Mouse (Mus musculus) embryo, embryonic 11 days (tissue): Measurements from ENCODE around the gene Mttp.

Experiments
- DNase-seq: peaks from one replicate; pipeline ENCODE4 v3.0.0-alpha.2; 2015

Mttp gene

DNA sequence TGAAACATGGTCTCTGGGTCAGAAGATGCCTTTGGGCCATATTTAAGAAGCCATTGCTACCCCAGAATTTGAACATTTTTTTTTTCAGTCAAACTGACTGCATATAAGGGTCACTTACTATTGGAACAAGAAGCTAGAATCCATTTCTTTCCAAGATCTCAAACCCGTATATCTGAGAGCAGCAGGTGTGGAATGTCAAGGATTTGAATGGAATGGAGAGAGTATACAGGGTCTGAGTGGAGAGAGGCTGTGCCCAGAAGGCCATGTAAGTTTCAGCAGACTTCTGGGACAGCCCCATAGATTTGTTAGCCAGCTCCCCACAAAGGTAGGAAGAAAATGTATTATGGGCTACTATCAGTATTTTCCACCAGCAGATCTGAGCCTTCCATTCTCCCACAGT, 66.1 kb downstream of the Mttp start:
- no peak for DNase-seq

DNA sequence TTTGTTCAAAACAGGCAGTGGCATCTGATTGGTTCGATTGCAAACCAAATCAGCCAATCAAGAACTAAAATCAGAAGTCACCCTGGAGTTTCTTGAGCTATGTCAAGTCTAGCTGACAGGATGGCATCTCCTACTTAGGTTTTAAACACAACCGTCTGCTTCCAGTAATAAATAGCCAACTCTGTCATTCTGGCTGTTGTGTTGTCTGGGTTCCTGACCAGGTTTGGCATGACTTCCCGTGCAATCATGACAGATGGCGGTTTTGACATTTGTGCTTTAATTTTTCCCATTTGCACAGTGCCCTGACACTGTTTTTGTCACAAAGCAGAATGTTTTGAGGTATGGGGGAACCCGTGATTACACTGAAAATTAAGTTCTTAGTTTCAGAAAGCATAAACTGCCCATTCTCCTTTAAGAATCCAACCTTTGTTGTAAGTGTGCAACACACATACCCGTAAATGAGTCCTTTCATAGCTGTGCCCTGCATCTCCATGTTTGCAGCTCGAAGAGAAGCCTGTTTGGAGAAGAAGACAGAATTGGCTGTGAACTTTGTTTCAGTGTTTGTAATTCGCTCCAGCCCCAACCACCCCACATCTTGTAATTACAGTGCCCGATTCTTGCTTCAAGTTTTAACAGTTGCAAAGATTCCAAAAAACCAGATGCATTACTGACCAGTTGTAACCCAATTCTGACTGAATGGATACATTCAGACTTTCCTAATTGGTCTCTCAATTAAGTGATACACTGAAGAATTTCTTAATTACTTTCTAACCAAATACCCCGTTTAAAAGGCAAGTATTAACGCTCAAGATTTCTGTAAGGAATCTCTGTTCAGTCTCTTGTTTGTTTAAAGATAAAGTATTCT, 67.1 kb downstream of the Mttp start:
- DNase-seq = no peak

DNA sequence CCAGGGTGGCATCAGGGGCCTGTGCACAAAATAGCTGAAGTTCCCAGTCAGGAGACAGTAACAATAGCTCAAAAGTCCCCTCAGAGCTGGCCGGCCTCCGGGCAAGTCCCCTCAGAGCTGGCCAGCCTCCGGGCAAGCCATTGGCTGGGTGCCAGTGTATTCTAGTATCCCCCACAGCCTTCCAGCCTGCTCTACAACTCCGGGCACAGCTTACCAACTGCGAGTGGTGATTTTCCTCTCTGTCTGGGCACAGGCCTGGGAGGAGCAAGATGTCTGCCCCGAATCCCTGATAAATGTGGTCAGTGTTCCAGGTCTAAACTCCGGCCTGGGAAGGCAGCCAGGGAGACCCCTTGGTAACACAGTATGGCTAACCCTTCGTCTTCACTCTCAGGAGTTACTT, 69.6 kb downstream of the Mttp start:
- no peak for DNase-seq

DNA sequence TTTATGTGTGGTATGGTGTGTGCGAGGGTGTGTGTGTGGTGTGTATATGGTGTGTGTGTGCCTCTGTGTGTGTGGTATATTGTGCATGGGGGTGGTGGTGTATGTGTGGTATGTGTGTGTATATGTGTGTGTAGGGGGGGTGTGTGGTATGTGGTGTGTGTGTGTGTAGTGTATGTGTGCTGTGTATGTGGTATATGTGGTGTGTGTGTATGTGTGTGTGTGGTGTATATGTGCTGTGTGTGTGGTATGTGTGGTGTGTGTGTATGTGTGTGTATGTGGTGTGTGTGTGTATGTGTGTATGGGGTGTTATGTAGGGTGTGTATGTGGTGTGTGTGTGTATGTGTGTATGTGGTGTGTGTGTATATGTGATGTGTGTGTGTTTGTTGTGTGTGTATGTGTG, 70.6 kb downstream of the Mttp start:
- no peak for DNase-seq

DNA sequence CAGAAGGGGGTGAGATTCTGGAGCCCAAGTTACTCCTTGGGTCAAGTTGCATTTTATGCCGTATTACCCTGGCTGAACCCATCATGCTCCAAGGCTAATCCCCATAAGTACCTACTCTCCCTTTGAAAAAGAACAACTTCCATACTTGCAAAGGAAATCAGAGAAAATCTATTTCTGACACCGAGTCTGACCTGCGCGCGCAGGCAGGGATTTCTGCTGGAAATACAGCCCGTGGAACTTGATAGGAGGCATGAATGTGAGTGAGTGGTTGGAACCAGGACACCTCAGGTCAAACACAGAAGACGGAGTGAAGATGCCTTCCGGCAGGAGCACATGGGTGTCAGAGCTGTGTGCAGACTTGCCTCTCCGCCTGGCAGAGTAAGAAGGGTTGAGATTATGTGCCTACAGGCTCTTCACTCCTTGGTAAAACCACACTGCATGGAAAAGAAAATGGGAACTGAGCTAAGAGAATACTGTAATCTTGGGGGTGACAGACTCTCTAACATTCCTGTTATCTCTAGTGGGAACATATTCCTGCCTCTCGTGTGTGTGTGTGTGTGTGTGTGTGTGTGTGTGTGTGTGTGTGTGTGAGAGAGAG, 73.2 kb downstream of the Mttp start:
- no peak for DNase-seq

DNA sequence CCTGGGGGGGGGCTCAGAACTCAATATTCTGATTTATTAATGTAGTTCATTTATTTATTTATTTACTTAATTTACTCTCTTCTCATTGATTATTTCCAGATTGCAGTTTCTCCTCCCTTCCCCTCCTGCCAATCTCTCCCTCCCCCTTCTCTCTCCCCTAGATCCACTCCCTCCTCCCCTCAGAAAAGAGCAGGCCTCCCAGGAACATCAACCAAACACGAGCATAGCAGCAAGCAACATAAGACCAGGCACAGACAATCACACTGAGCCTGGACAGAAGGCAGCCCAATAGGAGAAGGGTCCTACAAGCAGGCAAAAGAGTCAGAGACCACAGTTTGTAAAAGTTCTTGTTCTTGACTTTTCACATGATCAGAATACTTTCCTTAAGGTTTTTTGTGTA, 73.8 kb downstream of the Mttp start:
- DNase-seq = peak; percentile 26

DNA sequence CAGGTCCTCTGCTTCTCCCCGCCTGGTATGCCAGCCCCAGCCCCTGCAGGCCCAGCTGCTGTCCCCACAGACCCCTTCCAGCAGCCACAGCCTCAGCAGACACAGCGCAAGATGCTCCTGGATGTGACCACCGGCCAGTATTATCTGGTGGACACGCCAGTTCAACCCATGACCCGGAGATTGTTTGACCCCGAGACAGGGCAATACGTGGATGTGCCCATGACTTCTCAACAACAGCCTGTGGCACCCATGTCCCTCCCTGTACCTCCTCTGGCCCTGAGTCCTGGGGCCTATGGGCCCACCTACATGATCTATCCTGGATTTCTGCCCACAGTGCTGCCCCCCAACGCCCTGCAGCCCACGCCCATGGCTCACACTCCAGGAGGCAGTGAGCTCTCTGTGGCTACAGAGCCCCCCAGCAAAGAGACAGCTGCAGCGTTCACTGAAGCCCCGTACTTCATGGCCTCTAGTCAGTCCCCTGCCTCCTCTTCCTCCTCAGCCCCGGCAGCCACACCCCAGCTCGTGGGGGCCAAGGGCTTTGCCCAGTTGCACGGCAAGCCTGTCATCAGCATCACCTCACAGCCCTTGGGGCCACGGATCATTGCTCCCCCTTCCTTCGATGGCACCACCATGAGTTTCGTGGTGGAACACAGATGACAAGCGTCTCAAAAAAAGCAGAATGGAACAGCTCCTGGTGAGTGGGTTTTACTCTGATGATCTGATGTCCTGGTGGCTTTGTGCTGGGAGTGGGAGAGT, 74.8 kb downstream of the Mttp start:
- DNase-seq = no peak

DNA sequence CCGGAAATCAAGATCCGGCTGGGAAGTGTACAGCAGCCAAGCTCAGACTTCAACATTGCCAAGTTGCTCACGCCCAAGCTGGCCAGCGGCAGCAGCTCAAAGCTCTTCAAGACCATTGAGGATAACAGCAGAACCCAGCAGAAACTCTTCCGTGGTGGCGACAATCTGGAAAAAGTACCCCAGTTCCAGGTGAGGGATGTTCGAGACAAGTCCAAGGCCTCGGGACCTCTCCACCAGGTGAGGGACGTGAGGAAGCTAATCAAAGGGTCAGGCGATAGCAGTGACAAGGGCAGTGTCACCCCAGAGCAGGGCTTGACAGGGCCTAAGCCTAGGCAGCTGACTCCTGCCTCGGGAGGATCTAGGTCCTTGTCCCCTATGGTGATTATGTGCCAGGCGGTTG, 76.7 kb downstream of the Mttp start:
- no peak for DNase-seq

DNA sequence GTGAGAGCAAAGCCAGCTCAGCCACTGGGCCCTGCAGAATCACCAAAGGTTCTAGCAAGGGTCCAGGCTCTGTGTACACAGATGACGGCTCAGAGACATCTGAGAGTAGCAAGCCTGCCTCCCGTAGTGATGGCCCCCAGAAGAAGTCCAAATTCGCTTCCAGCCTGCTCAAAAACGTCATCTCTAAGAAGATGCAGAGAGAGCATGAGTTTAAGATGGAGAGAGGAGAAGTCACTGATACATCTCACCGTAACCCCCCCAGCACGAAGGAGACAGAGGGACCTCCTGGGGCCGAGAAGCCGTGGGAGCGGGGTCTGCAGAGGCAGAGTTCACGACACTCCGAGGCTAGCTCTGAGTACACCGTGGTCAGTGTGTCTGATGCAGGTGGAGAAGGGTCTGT, 77.5 kb downstream of the Mttp start, which contains the start of gene Gm5105:
Gene Gm5105 (minus strand): TSS at position 101 of the 400 bp plus-strand sequence.
- no peak for DNase-seq

DNA sequence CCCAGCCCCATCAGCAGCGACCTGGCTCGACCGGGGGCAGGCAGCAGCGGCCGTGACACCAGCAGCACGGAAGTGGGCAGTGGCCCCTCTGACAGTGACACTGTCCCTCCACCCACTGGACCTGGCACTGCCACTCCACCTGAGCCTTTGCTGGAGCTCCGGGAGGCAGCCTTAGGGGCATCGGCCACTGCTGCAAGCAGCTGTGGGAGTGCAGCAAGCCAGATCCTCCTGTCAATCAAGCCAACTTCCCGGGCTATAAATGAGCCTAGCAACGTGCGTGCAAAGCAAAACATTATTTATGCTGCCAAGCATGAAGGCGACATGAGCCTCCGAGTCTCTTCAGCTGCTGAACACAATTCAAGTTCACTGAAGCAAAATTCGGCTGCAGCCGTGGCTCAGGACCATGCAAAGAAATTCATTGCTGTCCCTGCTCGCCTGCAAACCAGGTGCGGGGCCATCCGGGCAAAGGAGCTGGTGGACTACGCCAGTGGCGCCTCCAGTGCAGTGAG, 78.4 kb downstream of the Mttp start:
- DNase-seq = no peak

DNA sequence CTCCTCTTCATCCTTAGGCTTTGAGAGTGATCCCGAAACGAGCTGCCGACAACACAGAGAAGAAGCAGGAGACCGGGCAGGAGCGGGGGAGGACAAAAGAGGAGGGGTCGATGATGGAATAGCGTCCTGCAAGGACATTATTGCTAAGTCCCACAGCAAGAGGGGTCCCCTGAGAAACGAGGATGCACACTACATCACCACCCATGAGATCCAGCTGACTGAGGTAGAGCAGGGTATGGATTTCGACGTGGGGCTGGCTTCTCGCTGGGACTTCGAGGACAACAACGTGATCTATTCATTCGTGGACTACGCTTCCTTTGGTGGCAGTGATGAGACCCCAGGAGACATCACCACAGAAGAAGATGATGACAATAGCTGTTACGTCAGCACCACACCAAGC, 78.8 kb downstream of the Mttp start:
- DNase-seq = no peak

DNA sequence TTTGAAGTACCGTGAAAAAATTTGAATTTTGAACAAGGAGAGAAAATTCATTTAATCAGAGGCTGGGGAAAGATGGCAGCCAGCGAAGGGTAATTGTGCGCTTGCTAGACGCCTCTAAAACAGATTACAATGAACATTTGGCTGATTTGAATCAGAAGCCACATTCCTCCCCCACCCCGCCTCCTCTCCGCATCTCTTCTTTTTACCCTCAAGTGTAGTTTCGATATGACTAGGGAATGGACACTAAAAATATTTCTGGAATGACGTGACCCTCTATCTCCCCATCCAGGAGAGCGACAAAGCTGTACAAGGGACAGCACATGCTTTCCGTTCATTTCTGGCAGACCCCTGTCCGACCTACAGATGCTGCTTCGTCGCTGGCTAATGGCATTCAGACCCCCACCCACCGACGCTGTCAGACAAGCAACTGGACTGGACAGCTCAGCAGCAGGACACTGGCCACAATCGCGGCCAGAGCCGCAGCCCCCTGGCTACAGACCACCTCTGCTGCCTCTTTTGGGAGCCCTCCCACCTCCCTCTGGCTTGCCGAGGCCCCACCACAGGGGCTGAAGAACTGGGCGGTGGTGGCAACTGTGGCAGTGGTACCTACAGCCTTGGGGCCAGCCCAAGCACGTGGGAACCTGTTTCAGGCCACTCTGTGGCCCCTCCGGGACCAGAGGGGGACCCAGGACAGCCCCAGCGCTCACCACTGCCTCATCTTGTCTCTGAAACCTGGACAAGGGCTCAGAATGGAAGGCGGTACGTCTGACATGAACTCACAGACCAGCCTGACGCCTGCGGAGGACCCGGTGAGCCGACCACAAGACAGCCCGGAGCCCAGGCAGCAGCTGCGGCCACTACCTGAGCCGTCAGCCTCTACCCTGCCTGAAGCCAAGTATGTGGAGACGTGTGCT, 79.8 kb downstream of the Mttp start, which contains the start of gene 1110002E22Rik:
Gene 1110002E22Rik (plus strand): TSS at position 321 of the 914 bp plus-strand sequence.
- DNase-seq = no peak

DNA sequence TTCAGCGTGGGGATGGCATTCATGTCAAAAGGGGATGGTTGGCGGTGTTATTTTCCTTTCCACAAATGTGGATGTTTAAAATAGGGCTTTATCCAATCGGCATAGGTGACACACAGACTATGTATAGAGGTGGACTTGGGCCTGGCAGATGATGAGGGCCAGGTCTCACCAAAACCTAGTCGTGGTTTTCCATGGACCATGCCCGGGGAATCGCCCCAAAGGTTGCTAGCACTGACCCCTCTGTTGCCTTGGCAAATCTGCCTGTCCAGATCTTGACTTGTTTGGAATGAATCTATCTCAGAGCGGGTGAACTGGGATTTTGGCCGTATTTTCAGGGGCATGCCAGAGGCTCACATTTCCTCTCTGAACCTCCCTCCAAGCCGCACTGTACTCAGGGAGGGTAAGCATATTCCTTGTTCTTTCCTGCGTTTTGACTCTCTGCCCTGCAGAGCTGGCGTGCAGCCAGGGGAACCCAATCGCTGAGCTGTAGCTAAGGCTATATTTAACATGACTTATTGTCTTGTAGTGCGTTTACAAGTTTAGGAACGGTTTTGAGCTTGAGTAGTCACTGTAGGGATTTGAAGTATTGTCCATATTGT, 80.9 kb downstream of the Mttp start:
- no peak for DNase-seq

DNA sequence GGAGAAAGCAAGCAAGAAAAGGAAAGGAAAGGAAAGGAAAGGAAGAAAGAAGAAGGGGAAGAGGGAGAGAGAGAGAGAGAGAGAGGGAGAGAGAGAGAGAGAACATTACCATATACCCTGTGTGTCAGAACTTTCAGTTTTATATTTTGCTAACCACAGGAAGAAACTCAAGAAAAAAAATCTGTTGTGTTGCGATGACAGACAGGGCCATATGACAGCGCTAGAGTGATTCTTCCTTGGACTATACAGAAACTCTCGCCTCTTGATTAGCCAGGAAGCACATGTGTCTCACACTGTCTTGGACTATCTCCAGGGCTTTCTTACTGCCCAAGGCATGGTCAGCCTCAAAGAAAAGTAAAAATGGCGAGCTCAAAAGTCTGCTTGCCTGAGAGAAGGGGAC, 82.1 kb downstream of the Mttp start:
- no peak for DNase-seq

DNA sequence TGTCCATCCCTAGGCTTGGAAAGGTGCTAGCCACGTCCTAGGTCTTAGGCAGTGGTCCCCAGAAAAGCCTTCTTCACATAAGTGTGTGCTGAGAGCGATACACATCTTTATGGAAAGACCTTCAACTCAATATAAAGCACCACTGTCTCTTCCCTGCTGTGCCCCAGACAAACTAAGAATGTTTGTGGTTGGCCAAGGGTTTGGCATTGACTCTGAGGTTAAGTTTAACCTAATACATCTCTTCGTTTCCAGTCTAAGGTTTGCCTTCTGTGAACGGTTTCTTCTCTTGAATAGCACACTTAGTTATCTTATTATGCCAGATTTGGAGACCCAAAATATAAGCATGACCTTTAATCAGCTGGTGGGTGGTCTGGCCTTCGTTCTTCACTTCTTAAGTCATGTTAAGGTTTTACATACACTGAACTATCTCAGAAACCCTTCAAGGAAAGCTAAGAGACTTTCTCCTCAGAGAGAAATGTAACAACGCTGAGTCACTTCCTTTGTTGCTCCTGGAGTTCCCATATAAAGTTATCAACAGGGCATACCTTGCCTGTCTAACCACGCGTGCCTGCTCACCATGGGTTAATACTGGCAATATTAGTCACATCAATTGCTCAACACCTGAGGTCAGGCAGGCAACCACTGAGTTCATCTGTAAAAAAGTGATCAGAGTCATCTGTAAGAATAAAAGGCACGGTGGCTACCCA, 83.4 kb downstream of the Mttp start:
- DNase-seq = no peak

DNA sequence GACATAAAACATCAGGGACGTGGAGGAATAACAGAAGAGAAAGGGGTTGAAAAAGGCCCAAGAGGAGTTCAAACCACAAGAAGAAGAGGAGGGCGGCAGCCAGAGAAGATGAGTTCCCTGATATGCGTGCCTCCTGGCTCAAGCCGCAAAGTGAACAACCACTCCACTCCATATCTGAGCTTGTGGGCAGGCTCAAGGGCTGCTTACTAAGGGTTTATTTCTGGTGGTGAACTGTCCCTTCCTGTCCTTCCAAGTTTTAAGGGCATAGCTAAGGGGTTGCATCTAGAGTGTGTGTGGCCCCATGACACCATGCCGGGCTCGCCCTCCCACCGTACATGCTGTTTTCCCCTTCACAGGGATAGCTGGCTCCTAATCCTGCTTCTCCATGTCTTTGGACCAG, 84.3 kb downstream of the Mttp start:
- DNase-seq = no peak

DNA sequence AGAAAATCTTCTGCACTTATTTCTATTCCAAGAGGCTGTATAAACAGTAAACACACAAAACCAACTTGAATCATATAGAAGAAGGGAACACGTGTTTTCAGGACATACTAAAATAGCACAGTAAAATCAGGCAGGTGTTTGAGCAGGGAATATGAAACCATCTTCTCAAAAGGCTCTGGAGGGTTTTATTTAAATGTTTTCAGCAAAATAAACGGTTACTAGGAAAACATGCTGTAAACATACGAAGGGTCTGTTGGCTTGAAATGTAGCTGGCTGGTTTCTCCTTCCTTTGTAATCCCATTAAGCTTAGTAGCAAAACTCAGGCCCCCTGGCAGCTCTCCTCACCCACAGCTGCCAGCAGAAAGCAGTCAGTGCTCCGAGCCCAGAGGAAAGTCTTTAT, 86.5 kb downstream of the Mttp start:
- DNase-seq = no peak

DNA sequence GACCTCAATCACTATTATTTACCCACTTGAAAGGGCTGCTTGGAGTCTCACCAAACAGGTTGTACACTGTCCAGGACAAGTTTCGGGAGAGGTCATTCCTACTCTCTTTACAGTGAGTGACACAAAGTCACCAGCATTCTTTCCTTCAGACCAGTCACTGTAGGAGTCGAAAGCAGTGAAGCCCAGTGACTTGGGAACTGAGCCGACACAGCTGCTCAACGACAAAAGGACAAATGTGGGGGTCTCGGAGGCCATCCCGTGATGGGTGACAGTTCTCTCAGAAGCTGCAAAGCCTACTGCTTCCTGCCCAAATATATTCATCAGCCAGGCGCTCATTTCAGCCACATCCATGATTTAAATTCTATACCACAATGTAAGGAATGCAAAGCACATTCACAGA, 87.8 kb downstream of the Mttp start:
- no peak for DNase-seq

DNA sequence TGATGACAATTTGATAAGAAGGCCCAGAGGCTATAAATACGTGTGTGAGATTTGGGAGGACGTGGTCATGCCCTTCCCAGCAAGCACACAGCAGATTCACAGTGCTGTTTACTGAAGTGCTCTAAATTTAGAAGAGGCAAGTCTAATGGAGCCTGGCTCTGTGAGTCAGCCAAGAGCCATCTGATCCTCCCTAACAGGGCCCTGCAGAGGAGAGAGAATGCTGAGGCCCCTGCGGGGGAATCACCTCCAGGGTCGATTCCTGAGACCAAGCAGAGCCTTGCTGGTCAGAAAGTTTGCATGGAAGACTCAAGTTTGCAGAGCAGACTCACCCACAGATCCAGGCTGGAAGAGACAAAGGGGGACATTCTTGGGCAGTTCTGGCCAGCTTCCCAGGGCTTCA, 90.8 kb downstream of the Mttp start:
- DNase-seq = no peak

DNA sequence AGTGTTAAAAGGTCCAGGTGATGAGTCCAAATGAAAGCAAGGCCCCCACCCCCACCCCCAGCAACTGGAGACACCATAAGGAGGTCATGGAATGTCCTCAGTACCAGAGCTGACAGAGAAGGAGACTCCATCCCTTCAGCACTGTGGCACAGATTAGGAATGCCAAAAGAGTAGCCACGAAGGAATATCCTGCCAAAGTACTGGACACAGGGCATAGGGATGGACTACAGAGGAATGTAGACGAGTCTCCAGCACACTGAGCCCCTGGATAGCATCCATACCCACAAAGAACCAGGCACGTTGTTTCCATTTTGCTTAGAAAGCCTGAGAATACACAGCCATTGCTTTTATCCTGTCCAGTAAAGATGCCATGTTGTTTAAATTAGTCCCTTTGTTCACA, 93.3 kb downstream of the Mttp start:
- DNase-seq = no peak

DNA sequence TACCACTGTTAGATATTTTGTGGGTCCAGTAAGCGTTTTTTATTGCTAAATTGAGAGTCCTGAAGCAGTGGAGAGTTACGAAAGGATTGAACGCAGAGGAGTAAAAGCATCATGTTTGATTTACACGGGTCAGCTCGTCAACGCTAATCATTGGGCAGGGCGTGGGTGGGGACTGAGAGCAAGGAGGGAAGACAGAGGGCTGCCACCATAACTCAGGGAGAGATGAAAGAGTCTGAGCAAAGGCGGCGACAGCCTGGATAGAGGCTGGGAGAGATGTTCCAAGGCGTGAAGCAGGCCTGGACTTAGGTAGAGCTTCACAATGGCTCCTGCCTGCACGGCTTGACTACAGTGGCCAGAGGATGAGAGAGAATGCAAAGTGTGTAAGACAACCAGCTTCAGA, 94.0 kb downstream of the Mttp start:
- no peak for DNase-seq
